21 mouse cellular contexts compared by ENCODE assay signal in the genomic region with DNA sequence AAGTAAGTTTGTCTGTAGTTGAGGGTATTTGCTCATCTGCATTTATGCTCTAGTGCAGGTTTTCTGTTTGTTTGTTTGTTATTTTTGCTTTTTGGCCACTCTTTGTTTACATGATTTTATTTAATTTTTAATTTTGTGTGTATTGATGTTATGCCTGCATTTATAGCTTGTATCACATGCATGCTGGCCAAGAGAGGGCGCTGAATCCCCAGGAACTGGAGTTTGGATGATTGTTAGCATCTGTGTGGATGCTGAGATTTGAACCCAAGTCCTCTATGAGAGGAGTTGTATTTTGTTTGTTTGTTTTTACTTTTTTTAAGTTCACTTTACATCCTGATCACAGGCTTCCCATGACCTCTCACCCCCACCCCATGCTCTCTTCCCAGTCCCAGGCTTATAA. TPM values are rescaled to one million over a fixed set of nuclear protein-coding genes. Genes with fewer than 3 reads are reported as not detected.
DNase-seq lines count a peak whose midpoint lies in the region; ATAC-seq and TF ChIP-seq lines count a peak whose summit lies in the region.
"Had no signal": no experiment of that assay in that cellular context is flagged by ENCODE, and none has a peak within 500 bp of the region (broad histone marks: within the 10 kb centered on the region; RNA-seq: fewer than 3 reads in every experiment).

No protein-coding gene starts in this region.

- H3K9me3 ChIP-seq in forebrain, embryonic 16.5 days (ENCODE audit: control insufficient read depth, low read length), result no peaks in the 10 kb centered on the region
- H3K9me3 ChIP-seq: forebrain, embryonic 12.5 days; heart, embryonic 12.5 days; stomach, embryonic 15.5 days had no signal

- H3K9ac ChIP-seq in forebrain, embryonic 16.5 days (replicated peaks; ENCODE audit: low read depth, low read length), result no peak overlapping the region
- H3K9ac ChIP-seq: forebrain, embryonic 12.5 days; heart, embryonic 12.5 days; stomach, embryonic 15.5 days had no signal

- H3K27me3 ChIP-seq in kidney, adult 2 months (replicated peaks; ENCODE audit: control insufficient read depth, insufficient read depth, low read length), result no peaks in the 10 kb centered on the region
- no peaks in the 10 kb centered on the region for H3K27me3 ChIP-seq in forebrain, embryonic 16.5 days (replicated peaks; ENCODE audit: control insufficient read depth, insufficient read depth, low read length)
- H3K27me3 ChIP-seq: forebrain, embryonic 12.5 days; heart, embryonic 12.5 days; stomach, embryonic 15.5 days had no signal

- peaks cover 22% of the 10 kb centered on the region for H3K4me1 ChIP-seq in kidney, adult 2 months (ENCODE audit: control insufficient read depth, insufficient read depth, low read length)
- H3K4me1 ChIP-seq in forebrain, embryonic 16.5 days (replicated peaks; ENCODE audit: control insufficient read depth, insufficient read depth, low read length), result no peaks in the 10 kb centered on the region
- H3K4me1 ChIP-seq: forebrain, embryonic 12.5 days; stomach, embryonic 15.5 days had no signal

- 78% methylated on average over 1 of the region's 1 CpGs for WGBS in kidney, adult 2 months
- WGBS in forebrain, embryonic 16.5 days, result 81% methylated on average over 1 of the region's 1 CpGs

- no peak for TF ChIP-seq POLR2A in kidney, adult 2 months (IDR thresholded peaks at IDR 0.05; ENCODE audit: low read depth, low read length)

- no peak overlapping the region for H3K27ac ChIP-seq in kidney, adult 2 months (ENCODE audit: insufficient read depth, low read depth, low read length)
- no peak overlapping the region for H3K27ac ChIP-seq in forebrain, embryonic 16.5 days (ENCODE audit: low read length)
- H3K27ac ChIP-seq: forebrain, embryonic 12.5 days; hindbrain, postnatal 0 days; stomach, embryonic 15.5 days had no signal

- 0 out of 2 replicates have a peak, but pooled peaks have one; percentile 27 for TF ChIP-seq CTCF in kidney, adult 2 months (conservative IDR thresholded peaks at IDR 0.05; ENCODE audit: insufficient read depth, insufficient read length, low read depth, low read length)

- H3K4me2 ChIP-seq in forebrain, embryonic 16.5 days (ENCODE audit: low read length), result no peak overlapping the region
- H3K4me2 ChIP-seq: forebrain, embryonic 12.5 days; heart, embryonic 12.5 days; stomach, embryonic 15.5 days had no signal

- no peak overlapping the region for H3K4me3 ChIP-seq in kidney, adult 2 months (ENCODE audit: insufficient read depth, low read depth, low read length)
- H3K4me3 ChIP-seq in forebrain, embryonic 16.5 days (replicated peaks; ENCODE audit: low read length), result no peak overlapping the region
- H3K4me3 ChIP-seq: forebrain, embryonic 12.5 days; heart, embryonic 12.5 days; stomach, embryonic 15.5 days had no signal

- peak; percentile 35 for DNase-seq in CD4-positive, CD25-positive, alpha-beta regulatory T cell, adult 2 months (ENCODE audit: low read depth, low spot score)
- no peak for DNase-seq in kidney, adult 2 months
- no peak for DNase-seq in kidney, adult 8-10 months
- DNase-seq in thymus, postnatal 14 days, result peak; percentile 18
- no peak for DNase-seq in thymus, postnatal 10 days (ENCODE audit: low spot score in 2 of 2)
- no peak for DNase-seq in embryo, embryonic 10.5 days (ENCODE audit: low spot score)
- DNase-seq: adrenal gland, adult 8-10 months; cerebellum, adult 8-10 months; gastrocnemius, postnatal 36 days; kidney, adult 9 months; kidney, postnatal 4 days; lung, postnatal 10 days; right cerebral cortex, postnatal 14 days; spleen, adult 18-20 months had no signal

- no peaks in the 10 kb centered on the region; the same call in 1 of the 2 replicates for H3K36me3 ChIP-seq in kidney, adult 2 months (ENCODE audit: control insufficient read depth, insufficient read depth, low read length)
- H3K36me3 ChIP-seq in forebrain, embryonic 16.5 days (ENCODE audit: control insufficient read depth, insufficient read depth), result no peaks in the 10 kb centered on the region
- H3K36me3 ChIP-seq: forebrain, embryonic 12.5 days; stomach, embryonic 15.5 days had no signal

- ATAC-seq in CD4-positive, CD25-positive, alpha-beta regulatory T cell, adult 4 months, result no peak
- ATAC-seq in forebrain, embryonic 16.5 days, result no peak
- ATAC-seq: hindbrain, postnatal 0 days; midbrain, embryonic 16.5 days had no signal

RNA-seq across cellular contexts. Expression of a gene that starts 10.5 kb away (rescaled TPM):
- 10 to 100 TPM; 13.9 to 27.5 TPM for polyA plus RNA-seq in CD4-positive, CD25-positive, alpha-beta regulatory T cell, adult 4 months (2017; shearing (Covaris generic))
- polyA plus RNA-seq in kidney, adult 2 months (2012; rRNA removed), result 34.2 and 46.4 TPM in 2 replicates
- polyA plus RNA-seq in forebrain, embryonic 16.5 days (2015; fragmentation: Nextera tagmentation; extraction: Ambion mirVana), result 85.5 and 97.5 TPM in 2 replicates

Comparison
In these comparisons a context has a peak if more than half of its experiments do, and no peak if none do; other contexts are left out.
1. DNase-seq: peak in CD4-positive, CD25-positive, alpha-beta regulatory T cell, adult 2 months (single experiment) and thymus, postnatal 14 days (single experiment); none in kidney, adult 2 months (single experiment), kidney, adult 8-10 months (0 of 2), thymus, postnatal 10 days (0 of 2) and embryo, embryonic 10.5 days (single experiment).